Mouse (Mus musculus): ENCODE measurements around the gene Lysmd3. TPM values are rescaled to one million over a fixed set of nuclear protein-coding genes. Genes with fewer than 3 reads are reported as not detected.

Lysmd3 gene
- total RNA-seq, 1 experiment from 2014 or later, result 25.9 TPM

DNA sequence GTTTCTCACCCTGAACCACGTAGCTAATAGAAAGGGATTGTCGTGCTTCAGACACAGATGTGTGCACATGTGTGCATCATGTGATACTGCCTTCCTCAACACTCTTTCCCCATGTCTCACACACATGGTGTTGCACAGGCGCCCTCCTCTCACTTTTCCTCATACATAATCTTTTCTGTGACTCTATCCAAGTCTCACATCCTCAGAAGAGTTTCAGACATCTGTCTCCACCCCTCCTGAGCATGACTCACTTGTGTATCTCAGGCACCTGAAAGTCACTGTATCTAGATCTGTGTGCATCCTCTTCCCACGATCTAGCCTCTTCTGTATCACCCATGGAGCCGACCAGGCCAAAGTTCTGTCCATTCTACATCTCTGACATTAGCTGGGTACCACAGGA, 10.2 kb downstream of the Lysmd3 start:
- DNase-seq, result no peak

GRCm38 (mm10) chr13:81675333-81675732, 17.9 kb downstream of the Lysmd3 start:
- DNase-seq, result peak; percentile 15

DNA sequence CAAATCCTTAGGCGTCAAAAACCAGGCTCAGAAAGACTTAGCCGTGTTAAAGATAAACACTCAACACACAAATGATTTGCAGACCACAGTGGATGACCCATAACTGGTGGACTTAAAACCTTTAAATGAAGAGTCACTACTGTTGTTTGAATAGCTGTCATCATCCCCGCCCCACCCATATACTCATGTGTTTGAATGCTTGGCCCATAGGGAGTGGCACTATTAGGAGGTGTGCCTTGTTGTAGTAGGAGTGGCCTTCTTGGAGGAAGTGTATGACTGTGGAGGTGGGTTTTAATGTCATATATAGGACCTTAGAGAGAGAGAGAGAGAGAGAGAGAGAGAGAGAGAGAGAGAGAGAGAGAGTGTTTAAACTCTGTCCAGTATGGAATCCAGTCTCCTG, 25.6 kb downstream of the Lysmd3 start:
- no peak for DNase-seq

DNA sequence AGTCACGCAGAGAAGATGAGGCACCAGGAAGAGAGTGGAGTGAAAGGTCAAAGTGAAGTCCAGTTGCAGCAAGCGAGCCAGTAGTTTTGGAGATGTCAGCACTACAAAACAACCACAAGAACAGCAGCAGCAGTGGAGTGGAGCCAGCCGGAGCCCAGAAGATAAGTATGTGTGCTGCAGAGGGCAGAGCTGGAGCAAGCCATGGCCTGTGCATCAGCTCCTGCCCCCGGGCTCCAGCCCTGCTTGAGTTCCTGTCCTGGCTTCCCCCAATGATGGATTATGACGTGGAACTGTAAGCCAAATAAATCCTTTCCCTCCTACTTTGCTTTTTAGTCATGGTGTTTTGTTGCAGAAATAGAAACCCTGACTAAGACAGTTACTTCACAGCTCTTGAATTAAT, 26.8 kb downstream of the Lysmd3 start:
- DNase-seq, result no peak

- no peak for DNase-seq
These were observed 27.4 kb downstream of the Lysmd3 start for GRCm38 (mm10) chr13:81684884-81685283.

- DNase-seq, result no peak
These were observed 32.1 kb downstream of the Lysmd3 start for GRCm38 (mm10) chr13:81689587-81689986.

DNA sequence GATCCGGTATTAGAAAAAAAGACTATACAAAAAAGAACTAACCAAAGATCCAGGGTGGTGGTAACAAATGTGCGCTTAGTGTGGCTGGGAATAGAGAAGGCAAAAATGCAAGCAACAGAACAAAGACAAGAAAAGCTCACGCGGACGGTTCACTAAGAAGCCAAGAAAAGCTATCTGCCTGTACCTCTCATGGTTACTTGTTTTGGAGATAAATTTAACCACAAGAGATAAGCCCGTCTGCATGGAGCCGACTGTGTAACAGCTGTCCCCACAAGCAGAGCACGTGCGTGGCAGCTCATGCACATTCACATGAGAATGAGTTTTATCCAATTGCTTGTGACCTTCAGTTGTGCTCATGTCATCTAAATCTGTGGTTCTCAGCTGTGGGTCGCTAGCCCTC, 33.0 kb downstream of the Lysmd3 start:
- DNase-seq, result no peak

DNA sequence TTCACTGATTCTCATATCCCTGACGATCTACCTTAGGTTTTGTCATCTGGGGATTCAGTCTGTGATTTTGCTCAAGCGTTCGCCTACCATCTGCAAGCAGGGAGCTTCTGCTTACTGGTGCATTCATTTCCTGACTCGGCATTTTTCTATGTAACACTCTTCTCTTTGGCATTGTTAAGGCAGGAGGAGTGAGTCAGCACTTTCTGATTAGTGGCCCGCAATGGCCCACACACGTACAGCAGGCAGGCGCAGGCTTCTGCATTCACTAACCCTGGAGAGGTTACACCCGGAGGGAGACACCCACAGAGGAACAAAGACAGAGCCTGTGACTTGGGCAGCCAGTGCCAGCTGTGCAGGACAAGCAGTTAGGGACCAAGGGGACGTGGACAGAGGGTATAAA, 34.1 kb downstream of the Lysmd3 start:
- DNase-seq, result peak; percentile 22

DNA sequence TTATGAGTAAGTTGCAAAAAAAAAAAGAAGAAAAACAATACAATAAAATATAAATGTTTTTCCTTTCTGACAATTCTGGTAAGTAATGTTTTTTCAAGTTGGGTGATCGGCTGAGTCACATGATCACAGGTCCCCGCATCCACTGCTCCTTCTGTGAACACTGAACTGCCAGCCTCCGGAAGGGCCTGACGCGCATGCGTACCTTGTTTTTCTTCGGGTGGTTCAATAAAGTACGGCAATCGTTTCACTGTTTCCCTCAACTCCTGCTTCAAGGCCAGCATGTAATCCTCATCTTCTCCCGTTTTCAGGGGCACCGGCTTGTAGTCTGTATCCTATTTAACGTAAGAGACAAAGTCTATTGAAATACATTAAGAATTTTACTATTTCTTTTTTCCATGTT, 37.0 kb downstream of the Lysmd3 start:
- peak; percentile 12 for DNase-seq

- no peak for DNase-seq
These were observed 45.7 kb downstream of the Lysmd3 start for GRCm38 (mm10) chr13:81703148-81703547.

- DNase-seq, result no peak
These were observed 46.2 kb downstream of the Lysmd3 start for GRCm38 (mm10) chr13:81703621-81704020.

GRCm38 (mm10) chr13:81706311-81706710, 48.8 kb downstream of the Lysmd3 start:
- no peak for DNase-seq

- no peak for DNase-seq
These were observed 52.3 kb downstream of the Lysmd3 start for GRCm38 (mm10) chr13:81709805-81710204.

DNA sequence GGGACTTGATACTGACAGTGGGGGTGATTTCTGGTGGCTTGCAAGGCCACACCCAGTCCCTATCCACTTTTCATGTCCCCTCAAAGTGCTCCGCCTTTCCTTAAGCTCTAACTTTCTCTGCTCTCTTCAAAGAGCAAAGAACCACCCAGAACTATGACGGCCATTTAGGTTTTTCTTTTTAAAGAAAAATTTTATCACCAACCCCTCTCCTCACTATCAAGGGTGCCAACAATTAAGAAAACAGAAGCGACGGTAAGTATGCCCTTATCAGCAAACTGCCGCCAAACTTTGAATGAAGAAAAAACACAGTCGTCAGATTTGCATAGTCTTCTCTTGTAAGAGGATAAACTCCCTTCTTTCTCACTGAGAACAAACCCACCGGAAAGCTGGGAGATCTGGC, 52.8 kb downstream of the Lysmd3 start:
- DNase-seq, result no peak

GRCm38 (mm10) chr13:81710775-81711545, 53.5 kb downstream of the Lysmd3 start, which contains the start of the genes Polr3g and Mblac2:
Gene Polr3g, minus strand, starts transcription at chr13:81711013.
Gene Mblac2, plus strand, starts transcription at chr13:81711341.
- DNase-seq, result peak; percentile 98

DNA sequence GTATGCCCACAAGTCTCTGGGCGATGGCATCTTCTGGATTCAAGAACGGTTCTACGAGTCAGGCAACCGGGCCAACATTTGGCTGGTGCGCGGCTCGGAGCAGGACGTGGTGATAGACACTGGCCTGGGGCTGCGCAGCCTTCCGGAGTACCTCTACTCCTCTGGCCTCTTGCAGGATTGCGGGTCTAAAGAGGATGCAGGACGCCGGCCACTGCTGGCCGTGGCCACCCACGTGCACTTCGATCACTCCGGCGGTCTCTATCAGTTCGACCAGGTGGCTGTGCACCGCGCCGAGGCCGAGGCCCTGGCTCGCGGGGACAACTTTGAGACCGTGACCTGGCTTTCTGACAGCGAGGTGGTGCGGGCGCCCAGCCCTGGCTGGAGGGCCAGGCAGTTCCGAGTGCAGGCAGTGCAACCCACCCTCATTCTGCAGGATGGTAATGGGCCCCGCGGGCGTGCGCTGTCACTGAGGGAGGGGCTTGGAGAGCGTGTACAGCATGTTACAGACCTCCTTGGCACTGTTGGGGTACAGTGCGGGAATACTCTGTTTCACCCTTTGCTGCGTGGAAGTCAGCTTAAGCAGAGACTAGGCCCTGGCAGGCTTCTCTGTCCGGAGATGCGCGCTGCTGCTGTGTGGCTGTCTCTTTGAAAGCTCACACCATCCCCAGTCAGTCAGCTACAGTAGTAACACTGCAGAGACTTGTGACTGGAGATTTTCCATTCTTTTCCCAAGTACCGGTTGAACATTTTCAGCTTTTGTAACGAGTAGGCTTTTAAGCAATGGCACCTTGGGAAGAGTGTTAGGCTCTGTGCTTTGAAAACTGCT, 54.3 kb downstream of the Lysmd3 start:
- peak; percentile 57 for DNase-seq

GRCm38 (mm10) chr13:81713896-81714295, 56.4 kb downstream of the Lysmd3 start:
- no peak for DNase-seq

Other genes starting within 250 kb of the Lysmd3 start
- gene Adgrv1, start 24.5 kb upstream of the Lysmd3 start, total RNA-seq (2021), result 1.5 and 1.9 TPM in 2 replicates
- 4.0 and 5.1 TPM in 2 replicates for gene Polr3g, start 53.4 kb downstream of the Lysmd3 start, total RNA-seq (2021)
- 6.8 and 8.1 TPM in 2 replicates for gene Mblac2, start 53.7 kb downstream of the Lysmd3 start, total RNA-seq (2021)
- 119 and 128 TPM in 2 replicates for gene Cetn3, start 125.4 kb downstream of the Lysmd3 start, total RNA-seq (2021)

All from adrenal gland, postnatal 14 days (tissue).